Mouse (Mus musculus) C2C12 (cell line): ENCODE results near the gene Kctd11.

Source experiments
- CEBPB ChIP-seq: IDR thresholded peaks from one replicate; pipeline ENCODE4 v1.6.1; 2011; ENCODE audit warnings: low read depth, mild to moderate bottlenecking, control low read depth, moderate library complexity
- CTCF ChIP-seq: IDR thresholded peaks from one replicate; pipeline ENCODE4 v1.5.1; 2011; ENCODE audit not compliant: control insufficient read depth, insufficient read depth, insufficient read length
- FOSL1 ChIP-seq: IDR thresholded peaks from one replicate; pipeline ENCODE4 v1.8.0; 2011; ENCODE audit warnings: mild to moderate bottlenecking, low read length; ENCODE audit not compliant: poor library complexity, insufficient read depth, severe bottlenecking
- MAX ChIP-seq: IDR thresholded peaks from one replicate; pipeline ENCODE4 v1.6.1; 2011; ENCODE audit warnings: mild to moderate bottlenecking, control low read depth
- MYOD1 ChIP-seq: IDR thresholded peaks from one replicate; pipeline ENCODE4 v1.6.1; 2011; ENCODE audit warnings: low read depth; ENCODE audit not compliant: control insufficient read depth, insufficient read length
- MYOG ChIP-seq: IDR thresholded peaks from one replicate; pipeline ENCODE4 v1.6.1; 2011; ENCODE audit not compliant: control insufficient read depth, insufficient read length; ENCODE audit errors: extremely low read depth
- USF1 ChIP-seq: IDR thresholded peaks from one replicate; pipeline ENCODE4 v1.6.1; 2011; ENCODE audit warnings: low read depth, mild to moderate bottlenecking, control low read depth, moderate library complexity

DNA sequence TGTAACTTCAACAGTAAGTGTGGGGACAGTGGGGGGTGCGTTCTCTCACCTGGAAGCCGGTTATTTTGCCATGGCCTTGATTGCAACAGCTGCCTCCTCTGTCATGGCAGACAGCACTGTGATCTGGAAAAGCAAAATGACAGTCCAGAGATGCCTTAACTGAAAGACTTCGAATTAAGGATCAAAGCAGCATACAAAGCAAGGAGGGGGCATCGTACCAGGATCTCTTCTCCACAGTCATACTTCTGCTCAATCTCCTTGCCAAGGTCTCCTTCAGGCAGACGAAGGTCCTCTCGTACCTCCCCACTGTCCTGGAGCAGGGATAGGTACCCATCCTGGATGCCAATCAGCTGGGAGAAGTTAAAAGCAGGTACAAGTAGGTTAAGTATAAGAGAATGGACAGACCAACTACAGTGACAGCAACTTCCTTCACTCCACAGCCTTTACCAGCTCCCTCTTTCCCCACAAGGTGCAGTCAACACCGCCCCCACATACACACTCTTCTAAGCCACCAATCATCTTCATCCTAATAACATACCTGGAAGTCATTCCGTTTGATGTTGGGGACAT lies 36.3 kb upstream of the Kctd11 start:
- no peak for TF ChIP-seq USF1
- no peak for TF ChIP-seq CTCF
- TF ChIP-seq MYOD1, result no peak
- no peak for TF ChIP-seq MAX
- TF ChIP-seq MYOG, result no peak
- no peak for TF ChIP-seq CEBPB
- no peak for TF ChIP-seq FOSL1
